Mouse (Mus musculus): ENCODE data around the gene Ptpn13.

Gene Ptpn13

GRCm38 (mm10) chr5:103595394-103596226, 170.6 kb downstream of the Ptpn13 start:
- DNase-seq (ENCODE audit: low spot score in 2 of 2): no peak

GRCm38 (mm10) chr5:103596467-103597146, 171.6 kb downstream of the Ptpn13 start:
- DNase-seq (ENCODE audit: low spot score in 2 of 2): peak; percentile 44 to 49

- no peak for DNase-seq (ENCODE audit: low spot score in 2 of 2)
Measured at GRCm38 (mm10) chr5:103597604-103598003, 172.6 kb downstream of the Ptpn13 start.

- DNase-seq (ENCODE audit: low spot score in 2 of 2): no peak
Measured at GRCm38 (mm10) chr5:103598264-103598663, 173.3 kb downstream of the Ptpn13 start.

- DNase-seq (ENCODE audit: low spot score in 2 of 2): no peak
Measured at GRCm38 (mm10) chr5:103598881-103599280, 173.9 kb downstream of the Ptpn13 start.

- DNase-seq (ENCODE audit: low spot score in 2 of 2): no peak
Measured at GRCm38 (mm10) chr5:103603115-103603893, 178.3 kb downstream of the Ptpn13 start.

GRCm38 (mm10) chr5:103605707-103606106, 180.7 kb downstream of the Ptpn13 start:
- no peak for DNase-seq (ENCODE audit: low spot score in 2 of 2)

- DNase-seq (ENCODE audit: low spot score in 2 of 2): no peak
Measured at GRCm38 (mm10) chr5:103610148-103610547, 185.2 kb downstream of the Ptpn13 start.

GRCm38 (mm10) chr5:103610856-103611472, 186.0 kb downstream of the Ptpn13 start:
- DNase-seq (ENCODE audit: low spot score in 2 of 2): no peak

- DNase-seq (ENCODE audit: low spot score in 2 of 2): no peak
Measured at GRCm38 (mm10) chr5:103612316-103612715, 187.3 kb downstream of the Ptpn13 start.

GRCm38 (mm10) chr5:103614356-103614755, 189.4 kb downstream of the Ptpn13 start:
- DNase-seq (ENCODE audit: low spot score in 2 of 2): no peak

GRCm38 (mm10) chr5:103617191-103617590, 192.2 kb downstream of the Ptpn13 start:
- DNase-seq (ENCODE audit: low spot score in 2 of 2): no peak

GRCm38 (mm10) chr5:103620301-103620973, 195.4 kb downstream of the Ptpn13 start:
- no peak for DNase-seq (ENCODE audit: low spot score in 2 of 2)

GRCm38 (mm10) chr5:103622321-103622720, 197.3 kb downstream of the Ptpn13 start:
- DNase-seq (ENCODE audit: low spot score in 2 of 2): no peak

GRCm38 (mm10) chr5:103624831-103625230, 199.8 kb downstream of the Ptpn13 start:
- no peak for DNase-seq (ENCODE audit: low spot score in 2 of 2)

- no peak for DNase-seq (ENCODE audit: low spot score in 2 of 2)
Measured at GRCm38 (mm10) chr5:103628499-103628898, 203.5 kb downstream of the Ptpn13 start.

- peak in 1 of 2 experiments; percentile 83 for DNase-seq (ENCODE audit: low spot score in 2 of 2)
Measured at GRCm38 (mm10) chr5:103629111-103629764, 204.2 kb downstream of the Ptpn13 start, which contains the start of gene Slc10a6. Slc10a6 (minus strand) TSS chr5:103629403.

GRCm38 (mm10) chr5:103629854-103630580, 205.0 kb downstream of the Ptpn13 start:
- DNase-seq (ENCODE audit: low spot score in 2 of 2): no peak

GRCm38 (mm10) chr5:103637162-103637561, 212.2 kb downstream of the Ptpn13 start:
- no peak for DNase-seq (ENCODE audit: low spot score in 2 of 2)

GRCm38 (mm10) chr5:103644167-103644566, 219.2 kb downstream of the Ptpn13 start:
- DNase-seq (ENCODE audit: low spot score in 2 of 2): no peak
